Mouse (Mus musculus): Measurements from ENCODE around the gene Crip1. TPM values are rescaled to one million over a fixed set of nuclear protein-coding genes. Genes with fewer than 3 reads are reported as not detected.

The Crip1 gene
- total RNA-seq, 2 experiments from 2014 or later, result 12.4 to 15.2 TPM

Other genes with a start within 250 kb of the Crip1 start
- 10 to 100 TPM; 50.1 to 55.1 TPM for gene Jag2, start 216.5 kb upstream of the Crip1 start, total RNA-seq (2021)
- gene Nudt14, start 204.2 kb upstream of the Crip1 start, total RNA-seq (2021), result 10 to 100 TPM; 10.8 to 11.5 TPM
- gene Btbd6, start 169.8 kb upstream of the Crip1 start, total RNA-seq (2021), result 10 to 100 TPM; 55.9 to 60.9 TPM
- gene Brf1, start 145.6 kb upstream of the Crip1 start, total RNA-seq (2021), result 10 to 100 TPM; 45.0 to 50.4 TPM
- gene Pacs2, start 131.8 kb upstream of the Crip1 start, total RNA-seq (2021), result 10 to 100 TPM; 63.3 to 79.9 TPM
- gene Tex22, start 71.8 kb upstream of the Crip1 start, total RNA-seq (2021), result under 1 TPM in 1 of 2 experiments, not detected in 1; 0.44 TPM
- gene Mta1, start 48.0 kb upstream of the Crip1 start, total RNA-seq (2021), result 10 to 100 TPM; 76.7 to 82.7 TPM
- 100 to 1,000 TPM; 160 to 161 TPM for gene Crip2, start 6.1 kb upstream of the Crip1 start, total RNA-seq (2021)
- 1 to 10 TPM; 1.4 to 1.8 TPM for gene Tedc1, start 10.1 kb downstream of the Crip1 start, total RNA-seq (2021)
- 10 to 100 TPM; 26.3 to 29.6 TPM for gene Tmem121, start 39.6 kb downstream of the Crip1 start, total RNA-seq (2021)

All from left cerebral cortex, postnatal 25 days (tissue).